Mouse (Mus musculus) cerebellum, adult 2 months (tissue): ENCODE results near the gene Xkr7.

Experiments
- CTCF ChIP-seq: fragments of 200-500 bp; IDR thresholded peaks from 2 replicates; pipeline ENCODE4 v1.5.1; 2011; ENCODE audit warnings: low read depth, mild to moderate bottlenecking, control low read depth, low read length, moderate library complexity, borderline replicate concordance; ENCODE audit not compliant: insufficient read depth
- POLR2A ChIP-seq: fragments of 200-500 bp; IDR thresholded peaks from 2 replicates; pipeline ENCODE4 v1.6.1; 2011; ENCODE audit warnings: low read length, control low read depth, borderline replicate concordance; ENCODE audit not compliant: insufficient read depth

GRCm38 (mm10) chr2:153027501-153027900 is 4.2 kb upstream of the Xkr7 start:
- TF ChIP-seq CTCF (no peak), POLR2A (no peak)
